Mouse (Mus musculus) midbrain, embryonic 12.5 days (tissue): ENCODE data around the gene Mapre3. TPM values are rescaled to one million over a fixed set of nuclear protein-coding genes. Genes with fewer than 3 reads are reported as not detected.

Experiments used
- ATAC-seq: fragments of 200-750 bp; cut with Nextera tagmentation; 2 replicates; pipeline ENCODE4 v1.8.0; 2017; ENCODE audit warnings: low read depth, moderate TSS enrichment, moderate library complexity; ENCODE audit not compliant: low FRiP score
- H3K27ac ChIP-seq: fragments of 300-500 bp; sonication (generic); replicated peaks from 2 replicates; pipeline ENCODE4 v1.5.1; 2016; ENCODE audit warnings: mild to moderate bottlenecking
- H3K27me3 ChIP-seq: fragments of 300-500 bp; sonication (generic); 2 replicates; pipeline ENCODE4 v1.6.1; 2016; ENCODE audit warnings: mild to moderate bottlenecking
- H3K36me3 ChIP-seq: fragments of 300-500 bp; sonication (generic); 2 replicates; pipeline ENCODE4 v1.6.1; 2016
- H3K4me1 ChIP-seq: fragments of 300-500 bp; sonication (generic); 2 replicates; pipeline ENCODE4 v1.6.1; 2016
- H3K4me2 ChIP-seq: fragments of 300-500 bp; sonication (generic); replicated peaks from 2 replicates; pipeline ENCODE4 v1.6.1; 2016; ENCODE audit warnings: mild to moderate bottlenecking, moderate library complexity
- H3K4me3 ChIP-seq: fragments of 300-500 bp; sonication (generic); 2 replicates; pipeline ENCODE4 v1.5.1; 2016; ENCODE audit warnings: mild to moderate bottlenecking
- H3K9ac ChIP-seq: fragments of 300-500 bp; sonication (generic); replicated peaks from 2 replicates; pipeline ENCODE4 v1.6.1; 2016; ENCODE audit warnings: mild to moderate bottlenecking, moderate library complexity
- H3K9me3 ChIP-seq: fragments of 300-500 bp; sonication (generic); 2 replicates; pipeline ENCODE4 v1.6.1; 2016; ENCODE audit warnings: mild to moderate bottlenecking
- WGBS: fragments of 180-500 bp; shearing (Covaris S2); methylation state at CpG from one replicate; pipeline ENCODE4 v1.1.7; 2016; 5-methylcytosine and 5-hydroxymethylcytosine counted together
- polyA plus RNA-seq: library from polyadenylated mRNA; unstranded; fragments of >200 nt; fragmentation: Nextera tagmentation; extraction: Ambion mirVana; gene quantifications from 2 replicates; pipeline ENCODE4 v1.2.1, GENCODE M21; 2016

Mapre3 gene
- polyA plus RNA-seq, 1 experiment from 2014 or later, result 77.7 TPM

- no peaks in the 10 kb centered on the region for H3K27me3 ChIP-seq
- H3K36me3 ChIP-seq, result no peaks in the 10 kb centered on the region
- no peak overlapping the region for H3K4me2 ChIP-seq
- no peak overlapping the region for H3K4me3 ChIP-seq
- ATAC-seq, result peak; percentile 51; the same call in 1 of the 2 replicates
- H3K9ac ChIP-seq, result no peak overlapping the region
- no peaks in the 10 kb centered on the region for H3K9me3 ChIP-seq
- H3K4me1 ChIP-seq, result peaks cover 23% of the 10 kb centered on the region
- 46% methylated on average over 10 of the region's 10 CpGs for whole genome bisulfite sequencing
- H3K27ac ChIP-seq, result peak overlapping the region; percentile 70
These were observed 10.7 kb downstream of the Mapre3 start for GRCm38 (mm10) chr5:30825166-30825565.

- H3K4me1 ChIP-seq, result peaks cover 23% of the 10 kb centered on the region
- H3K27ac ChIP-seq, result 0 out of 2 replicates have a peak overlapping the region, but pooled peaks have one; percentile 70
- no peaks in the 10 kb centered on the region for H3K27me3 ChIP-seq
- no peak overlapping the region for H3K4me2 ChIP-seq
- H3K9me3 ChIP-seq, result no peaks in the 10 kb centered on the region
- H3K9ac ChIP-seq, result no peak overlapping the region
- WGBS, result 68% methylated on average over 6 of the region's 6 CpGs
- no peaks in the 10 kb centered on the region for H3K36me3 ChIP-seq
- no peak for ATAC-seq
- no peak overlapping the region for H3K4me3 ChIP-seq
These were observed 11.4 kb downstream of the Mapre3 start for GRCm38 (mm10) chr5:30825821-30826220.

- Histone ChIP-seq H3K36me3 (peaks cover 15% of the 10 kb centered on the region), H3K27me3 (no peaks in the 10 kb centered on the region), H3K4me2 (no peak overlapping the region), H3K27ac (no peak overlapping the region), H3K4me3 (no peak overlapping the region), H3K4me1 (no peaks in the 10 kb centered on the region), H3K9me3 (0 out of 2 replicates have a peak, but pooled peaks cover 3% of the 10 kb centered on the region), H3K9ac (no peak overlapping the region)
- 89% methylated on average over 3 of the region's 3 CpGs for WGBS
- ATAC-seq, result no peak
These were observed 19.0 kb downstream of the Mapre3 start for GRCm38 (mm10) chr5:30833416-30833815.

GRCm38 (mm10) chr5:30839731-30840130 lies 25.3 kb downstream of the Mapre3 start:
- 0 out of 2 replicates have a peak, but pooled peaks cover 3% of the 10 kb centered on the region for H3K9me3 ChIP-seq
- H3K36me3 ChIP-seq, result peaks cover 18% of the 10 kb centered on the region
- no peaks in the 10 kb centered on the region for H3K4me1 ChIP-seq
- no peak overlapping the region for H3K4me2 ChIP-seq
- H3K27ac ChIP-seq, result no peak overlapping the region
- H3K27me3 ChIP-seq, result no peaks in the 10 kb centered on the region
- no peak overlapping the region for H3K4me3 ChIP-seq
- WGBS, result 97% methylated on average over 2 of the region's 2 CpGs
- no peak for ATAC-seq
- H3K9ac ChIP-seq, result no peak overlapping the region

GRCm38 (mm10) chr5:30841896-30842295 lies 27.5 kb downstream of the Mapre3 start:
- Histone ChIP-seq H3K27ac (no peak overlapping the region), H3K9ac (no peak overlapping the region), H3K4me3 (no peak overlapping the region), H3K9me3 (no peaks in the 10 kb centered on the region), H3K4me2 (no peak overlapping the region), H3K4me1 (no peaks in the 10 kb centered on the region), H3K36me3 (peaks cover 9% of the 10 kb centered on the region), H3K27me3 (no peaks in the 10 kb centered on the region)
- 67% methylated on average over 3 of the region's 3 CpGs for WGBS
- no peak for ATAC-seq

- H3K27me3 ChIP-seq, result no peaks in the 10 kb centered on the region
- no peak overlapping the region for H3K4me3 ChIP-seq
- no peak overlapping the region for H3K9ac ChIP-seq
- WGBS, result 73% methylated on average over 6 of the region's 6 CpGs
- H3K36me3 ChIP-seq, result no peaks in the 10 kb centered on the region
- H3K4me2 ChIP-seq, result no peak overlapping the region
- no peak overlapping the region for H3K27ac ChIP-seq
- H3K4me1 ChIP-seq, result 0 out of 2 replicates have a peak, but pooled peaks cover 8% of the 10 kb centered on the region
- H3K9me3 ChIP-seq, result no peaks in the 10 kb centered on the region
- ATAC-seq, result no peak
These were observed 35.6 kb downstream of the Mapre3 start for GRCm38 (mm10) chr5:30849891-30850555.

- no peaks in the 10 kb centered on the region for H3K36me3 ChIP-seq
- 0 out of 2 replicates have a peak, but pooled peaks cover 8% of the 10 kb centered on the region for H3K4me1 ChIP-seq
- no peak overlapping the region for H3K9ac ChIP-seq
- no peak overlapping the region for H3K27ac ChIP-seq
- H3K4me2 ChIP-seq, result no peak overlapping the region
- ATAC-seq, result no peak
- no peaks in the 10 kb centered on the region for H3K27me3 ChIP-seq
- H3K9me3 ChIP-seq, result no peaks in the 10 kb centered on the region
- WGBS, result 70% methylated on average over 2 of the region's 2 CpGs
- H3K4me3 ChIP-seq, result no peak overlapping the region
These were observed 36.1 kb downstream of the Mapre3 start for GRCm38 (mm10) chr5:30850556-30850925.

GRCm38 (mm10) chr5:30853522-30853921 lies 39.1 kb downstream of the Mapre3 start:
- ATAC-seq, result no peak
- WGBS, result 84% methylated on average over 4 of the region's 4 CpGs

GRCm38 (mm10) chr5:30855674-30856073 lies 41.2 kb downstream of the Mapre3 start:
- Histone ChIP-seq H3K36me3 (no peaks in the 10 kb centered on the region), H3K4me2 (no peak overlapping the region), H3K27me3 (no peaks in the 10 kb centered on the region), H3K27ac (no peak overlapping the region), H3K4me3 (no peak overlapping the region), H3K4me1 (0 out of 2 replicates have a peak, but pooled peaks cover under 1% of the 10 kb centered on the region), H3K9me3 (no peaks in the 10 kb centered on the region), H3K9ac (no peak overlapping the region)
- no peak for ATAC-seq
- WGBS, result 57% methylated on average over 3 of the region's 3 CpGs

More at GRCm38 (mm10) chr5:30853522-30853921, 39.1 kb downstream of the Mapre3 start:
- Histone ChIP-seq H3K4me2 (no peak overlapping the region), H3K9me3 (no peaks in the 10 kb centered on the region), H3K27me3 (no peaks in the 10 kb centered on the region), H3K9ac (no peak overlapping the region), H3K4me1 (0 out of 2 replicates have a peak, but pooled peaks cover 8% of the 10 kb centered on the region), H3K4me3 (no peak overlapping the region), H3K36me3 (no peaks in the 10 kb centered on the region), H3K27ac (no peak overlapping the region)

- Histone ChIP-seq H3K27me3 (no peaks in the 10 kb centered on the region), H3K4me1 (no peaks in the 10 kb centered on the region), H3K36me3 (no peaks in the 10 kb centered on the region), H3K4me3 (no peak overlapping the region), H3K9ac (no peak overlapping the region), H3K27ac (no peak overlapping the region), H3K4me2 (no peak overlapping the region), H3K9me3 (no peaks in the 10 kb centered on the region)
- 76% methylated on average over 2 of the region's 2 CpGs for WGBS
- ATAC-seq, result no peak
These were observed 41.7 kb downstream of the Mapre3 start for GRCm38 (mm10) chr5:30856124-30856523.

GRCm38 (mm10) chr5:30863852-30864251 lies 49.4 kb downstream of the Mapre3 start:
- Histone ChIP-seq H3K4me1 (peaks cover under 1% of the 10 kb centered on the region), H3K9ac (no peak overlapping the region), H3K36me3 (peaks cover 49% of the 10 kb centered on the region), H3K9me3 (no peaks in the 10 kb centered on the region), H3K4me3 (no peak overlapping the region), H3K4me2 (no peak overlapping the region), H3K27me3 (no peaks in the 10 kb centered on the region), H3K27ac (no peak overlapping the region)
- ATAC-seq, result no peak
- 44% methylated on average over 4 of the region's 4 CpGs for WGBS

GRCm38 (mm10) chr5:30864322-30864721 lies 49.9 kb downstream of the Mapre3 start:
- H3K9me3 ChIP-seq, result no peaks in the 10 kb centered on the region
- ATAC-seq, result no peak
- H3K4me3 ChIP-seq, result no peak overlapping the region
- 50% methylated on average over 15 of the region's 15 CpGs for WGBS
- H3K36me3 ChIP-seq, result peaks cover 49% of the 10 kb centered on the region
- no peak overlapping the region for H3K9ac ChIP-seq
- no peak overlapping the region for H3K27ac ChIP-seq
- H3K4me1 ChIP-seq, result peaks cover 4% of the 10 kb centered on the region
- H3K4me2 ChIP-seq, result no peak overlapping the region
- no peaks in the 10 kb centered on the region for H3K27me3 ChIP-seq
